Mouse (Mus musculus) ES-Bruce4 (cell line): Measurements from ENCODE around the gene Olfr1449. TPM values are rescaled to one million over a fixed set of nuclear protein-coding genes. Genes with fewer than 3 reads are reported as not detected.

Experiments
- polyA plus RNA-seq: library from polyadenylated mRNA; stranded (reverse); fragments of >200 nt; gene quantifications from 2 replicates; pipeline ENCODE4 v1.2.4, GENCODE M21; 2011; ENCODE audit warnings: low read depth; ENCODE audit not compliant: missing spikeins, insufficient read depth, insufficient read length

Olfr1449 gene
- polyA plus RNA-seq, 1 experiment = not detected

Other genes starting within 250 kb of the Olfr1449 start
- gene Keg1, start 235.1 kb upstream of the Olfr1449 start, polyA plus RNA-seq = not detected in 2 replicates
- 6.4 and 6.7 TPM in 2 replicates for gene Cntf, start 165.2 kb upstream of the Olfr1449 start, polyA plus RNA-seq
- 40.9 and 48.9 TPM in 2 replicates for gene Zfp91, start 134.7 kb upstream of the Olfr1449 start, polyA plus RNA-seq
- 0.65 and 0.72 TPM in 2 replicates for gene Lpxn, start 134.6 kb upstream of the Olfr1449 start, polyA plus RNA-seq
- 12.2 and 13.8 TPM in 2 replicates for gene Gm5244, start 84.2 kb upstream of the Olfr1449 start, polyA plus RNA-seq
- not detected in 2 replicates for gene Olfr1444, start 73.6 kb upstream of the Olfr1449 start, polyA plus RNA-seq
- not detected in 2 replicates for gene Olfr1445, start 47.0 kb upstream of the Olfr1449 start, polyA plus RNA-seq
- gene Olfr1446, start 37.3 kb upstream of the Olfr1449 start, polyA plus RNA-seq = not detected in 2 replicates
- not detected in 2 replicates for gene Olfr1447, start 27.1 kb upstream of the Olfr1449 start, polyA plus RNA-seq
- not detected in 2 replicates for gene Olfr1448, start 6.4 kb upstream of the Olfr1449 start, polyA plus RNA-seq
- not detected in 2 replicates for gene Olfr1450, start 19.4 kb downstream of the Olfr1449 start, polyA plus RNA-seq
- gene Olfr1451, start 64.2 kb downstream of the Olfr1449 start, polyA plus RNA-seq = not detected in 2 replicates
- not detected in 2 replicates for gene Olfr1453, start 97.5 kb downstream of the Olfr1449 start, polyA plus RNA-seq
- not detected in 2 replicates for gene Olfr1454, start 129.8 kb downstream of the Olfr1449 start, polyA plus RNA-seq
- not detected in 2 replicates for gene Olfr1457, start 167.1 kb downstream of the Olfr1449 start, polyA plus RNA-seq
- gene Olfr1458, start 175.9 kb downstream of the Olfr1449 start, polyA plus RNA-seq = not detected in 2 replicates
- gene Olfr1459, start 218.7 kb downstream of the Olfr1449 start, polyA plus RNA-seq = 0.09 and 0.12 TPM in 2 replicates
- gene Olfr1461, start 232.2 kb downstream of the Olfr1449 start, polyA plus RNA-seq = not detected in 2 replicates